Mouse (Mus musculus) bone marrow macrophage, adult 2 months (primary cell): ENCODE measurements around the gene Entpd8.

Experiments
- CTCF ChIP-seq: IDR thresholded peaks from 2 replicates; pipeline ENCODE4 v1.5.1; 2012; ENCODE audit warnings: low read depth, mild to moderate bottlenecking, low read length, moderate library complexity
- POLR2A ChIP-seq: IDR thresholded peaks from 2 replicates; pipeline ENCODE4 v1.6.1; 2012; ENCODE audit warnings: mild to moderate bottlenecking, low read depth, low read length, borderline replicate concordance

- TF ChIP-seq POLR2A (no peak), CTCF (no peak)
These were observed 48.0 kb downstream of the Entpd8 start for GRCm38 (mm10) chr2:25128072-25128471.
